Mouse (Mus musculus): ENCODE data around the gene Hist1h2bk. TPM values are rescaled to one million over a fixed set of nuclear protein-coding genes. Genes with fewer than 3 reads are reported as not detected.

Gene Hist1h2bk
- polyA plus RNA-seq (2017; shearing (Covaris generic)): under 1 TPM in 1 of 2 experiments, not detected in 1; 0.48 TPM

DNA sequence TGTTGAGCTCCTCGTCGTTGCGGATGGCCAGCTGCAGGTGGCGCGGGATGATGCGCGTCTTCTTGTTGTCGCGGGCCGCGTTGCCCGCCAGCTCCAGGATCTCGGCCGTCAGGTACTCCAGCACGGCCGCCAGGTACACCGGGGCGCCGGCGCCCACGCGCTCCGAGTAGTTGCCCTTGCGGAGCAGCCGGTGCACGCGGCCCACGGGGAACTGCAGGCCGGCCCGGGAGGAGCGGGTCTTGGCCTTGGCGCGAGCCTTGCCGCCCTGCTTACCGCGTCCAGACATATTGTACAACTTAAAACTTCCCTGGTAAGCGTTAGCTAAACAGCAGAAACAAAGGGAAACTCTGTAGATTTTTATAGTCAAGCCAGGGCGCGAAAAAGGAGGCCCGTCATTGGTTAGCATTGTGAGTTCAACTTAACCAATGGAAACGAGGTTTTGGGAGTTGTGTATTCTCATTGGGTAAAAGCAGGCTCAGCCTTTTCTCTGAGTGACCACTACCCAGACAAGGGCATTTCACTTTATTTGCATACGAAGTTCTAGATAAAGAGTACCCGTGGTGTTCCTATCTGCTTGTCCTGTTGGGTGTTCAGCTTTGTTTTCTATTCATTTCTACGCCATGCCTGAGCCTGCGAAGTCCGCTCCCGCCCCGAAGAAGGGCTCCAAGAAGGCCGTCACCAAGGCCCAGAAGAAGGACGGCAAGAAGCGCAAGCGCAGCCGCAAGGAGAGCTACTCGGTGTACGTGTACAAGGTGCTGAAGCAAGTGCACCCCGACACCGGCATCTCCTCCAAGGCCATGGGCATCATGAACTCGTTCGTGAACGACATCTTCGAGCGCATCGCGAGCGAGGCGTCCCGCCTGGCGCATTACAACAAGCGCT is at the start of gene Hist1h2bk, which contains the start of gene Hist1h2ah:
Hist1h2bk (plus strand) TSS at position 604 of the 882 bp plus-strand sequence.
Hist1h2ah (minus strand) TSS at position 302 of the 882 bp plus-strand sequence.

DNA sequence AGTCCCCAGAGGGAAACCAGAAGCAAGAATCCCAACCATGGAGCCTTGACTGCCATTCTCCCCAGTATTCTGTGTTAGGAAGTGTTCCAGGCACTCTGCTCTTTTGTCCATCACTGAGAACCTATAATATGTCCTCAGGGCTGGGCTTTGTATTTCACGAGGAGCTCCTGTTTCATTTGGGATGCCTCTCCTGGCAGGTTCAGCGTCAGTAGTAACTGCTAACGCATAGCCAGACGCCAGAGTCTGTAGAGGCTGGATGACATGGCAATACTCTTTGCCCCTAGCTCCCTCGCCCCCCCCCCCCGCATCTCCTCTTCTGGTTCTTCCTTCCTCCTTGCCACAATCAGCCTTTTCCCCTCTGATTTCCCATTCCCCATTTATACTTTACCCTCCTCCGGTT is 26.0 kb upstream of the Hist1h2bk start, which contains the start of gene Prss16:
Prss16 (minus strand) TSS at position 101 of the 400 bp plus-strand sequence.

DNA sequence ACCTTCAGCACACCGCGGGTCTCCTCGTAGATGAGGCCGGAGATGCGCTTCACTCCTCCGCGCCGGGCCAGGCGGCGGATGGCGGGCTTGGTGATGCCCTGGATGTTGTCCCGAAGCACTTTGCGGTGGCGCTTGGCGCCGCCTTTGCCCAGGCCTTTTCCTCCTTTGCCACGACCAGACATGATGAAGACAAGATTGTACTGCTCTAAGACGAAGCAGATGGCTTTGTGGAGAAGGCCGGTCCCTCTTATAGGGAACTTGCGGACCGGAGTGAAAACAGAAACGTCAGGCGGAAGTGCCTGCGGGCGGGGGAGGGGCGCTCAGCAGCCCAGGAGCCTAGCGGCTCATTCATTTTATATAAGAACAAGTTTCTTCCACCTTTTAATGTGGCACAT is 5.5 kb downstream of the Hist1h2bk start, which contains the start of gene Hist1h4i:
Hist1h4i (minus strand) TSS at position 221 of the 395 bp plus-strand sequence.

DNA sequence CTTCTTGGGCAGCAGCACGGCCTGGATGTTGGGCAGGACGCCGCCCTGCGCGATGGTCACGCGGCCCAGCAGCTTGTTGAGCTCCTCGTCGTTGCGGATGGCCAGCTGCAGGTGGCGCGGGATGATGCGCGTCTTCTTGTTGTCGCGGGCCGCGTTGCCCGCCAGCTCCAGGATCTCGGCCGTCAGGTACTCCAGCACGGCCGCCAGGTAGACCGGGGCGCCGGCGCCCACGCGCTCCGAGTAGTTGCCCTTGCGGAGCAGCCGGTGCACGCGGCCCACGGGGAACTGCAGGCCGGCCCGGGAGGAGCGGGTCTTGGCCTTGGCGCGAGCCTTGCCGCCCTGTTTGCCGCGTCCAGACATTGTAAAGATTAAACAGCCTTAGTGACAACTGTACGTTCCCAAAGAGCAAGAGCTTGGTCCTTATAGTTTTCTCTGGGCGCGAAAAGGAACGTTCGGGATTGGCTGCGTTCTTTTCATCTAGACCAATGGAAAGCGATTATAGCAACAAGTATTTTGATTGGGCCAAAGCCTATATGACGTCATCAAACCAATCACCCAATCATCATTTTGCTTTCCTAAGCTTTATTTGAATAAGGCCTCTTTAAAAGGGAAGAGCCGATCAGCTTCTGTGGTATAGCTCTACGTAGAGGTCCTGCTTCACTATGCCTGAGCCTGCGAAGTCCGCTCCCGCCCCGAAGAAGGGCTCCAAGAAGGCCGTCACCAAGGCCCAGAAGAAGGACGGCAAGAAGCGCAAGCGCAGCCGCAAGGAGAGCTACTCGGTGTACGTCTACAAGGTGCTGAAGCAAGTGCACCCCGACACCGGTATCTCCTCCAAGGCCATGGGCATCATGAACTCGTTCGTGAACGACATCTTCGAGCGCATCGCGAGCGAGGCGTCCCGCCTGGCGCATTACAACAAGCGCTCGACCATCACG is 7.2 kb downstream of the Hist1h2bk start, which contains the start of the genes Hist1h2ag and Hist1h2bj:
Hist1h2ag (minus strand) TSS at position 377 of the 935 bp plus-strand sequence.
Hist1h2bj (plus strand) TSS at position 647 of the 935 bp plus-strand sequence.

DNA sequence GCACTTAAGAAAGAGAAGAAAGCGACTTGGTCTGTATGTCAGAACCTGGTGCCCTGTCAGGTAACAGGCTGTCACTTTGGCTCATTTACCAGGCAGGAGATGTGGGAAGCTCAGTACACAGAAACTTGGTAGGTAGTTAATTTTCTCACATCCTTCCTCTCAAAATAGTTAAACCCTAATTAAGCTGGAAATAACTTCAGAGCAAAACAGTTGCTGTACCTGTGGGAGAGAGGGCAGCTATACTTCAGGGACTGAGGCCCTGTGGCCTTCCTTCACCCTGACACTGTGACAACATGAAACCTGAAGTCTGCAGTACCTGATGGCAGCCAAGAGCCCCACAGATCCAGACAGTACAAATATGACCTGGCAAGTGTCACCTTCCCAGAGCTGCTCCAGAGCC is 48.5 kb downstream of the Hist1h2bk start, which contains the start of gene Vmn1r188:
Vmn1r188 (plus strand) TSS at position 301 of the 400 bp plus-strand sequence.

Other genes with a start within 250 kb of the Hist1h2bk start
- 1 to 10 TPM; 2.5 to 3.2 TPM for gene Hist1h2an, start 248.7 kb upstream of the Hist1h2bk start, polyA plus RNA-seq (2017; shearing (Covaris generic))
- gene Hist1h2bp, start 248.4 kb upstream of the Hist1h2bk start, polyA plus RNA-seq (2017; shearing (Covaris generic)): 1 to 10 TPM in 1 of 2 experiments, not detected in 1; 1.6 TPM
- gene Hist1h2bq, start 225.7 kb upstream of the Hist1h2bk start, polyA plus RNA-seq (2017; shearing (Covaris generic)): 10 to 100 TPM in 1 of 2 experiments, 1 to 10 TPM in 1; 7.5 to 13.4 TPM
- not detected for gene Hist1h2ao, start 225.4 kb upstream of the Hist1h2bk start, polyA plus RNA-seq (2017; shearing (Covaris generic))
- gene Hist1h4m, start 224.1 kb upstream of the Hist1h2bk start, polyA plus RNA-seq (2017; shearing (Covaris generic)): 10 to 100 TPM; 42.5 to 43.7 TPM
- gene Hist1h4n, start 203.7 kb upstream of the Hist1h2bk start, polyA plus RNA-seq (2017; shearing (Covaris generic)): 10 to 100 TPM; 22.4 to 34.7 TPM
- 100 to 1,000 TPM; 128 to 153 TPM for gene Hist1h2ap, start 202.4 kb upstream of the Hist1h2bk start, polyA plus RNA-seq (2017; shearing (Covaris generic))
- 10 to 100 TPM in 1 of 2 experiments, 1 to 10 TPM in 1; 7.3 to 14.5 TPM for gene Hist1h2br, start 202.1 kb upstream of the Hist1h2bk start, polyA plus RNA-seq (2017; shearing (Covaris generic))
- gene Zfp184, start 90.8 kb upstream of the Hist1h2bk start, polyA plus RNA-seq (2017; shearing (Covaris generic)): under 1 TPM in 1 of 2 experiments, not detected in 1; 0.36 TPM
- not detected for gene Pom121l2, start 54.7 kb upstream of the Hist1h2bk start, polyA plus RNA-seq (2017; shearing (Covaris generic))
- 1 to 10 TPM in 1 of 2 experiments, under 1 TPM in 1; 0.16 to 1.4 TPM for gene Prss16, start 26.1 kb upstream of the Hist1h2bk start, polyA plus RNA-seq (2017; shearing (Covaris generic))
- gene Hist1h2ah, start 302 bp upstream of the Hist1h2bk start, polyA plus RNA-seq (2017; shearing (Covaris generic)): under 1 TPM in 1 of 2 experiments, not detected in 1; 0.83 TPM
- gene Hist1h4i, start 5.5 kb downstream of the Hist1h2bk start, polyA plus RNA-seq (2017; shearing (Covaris generic)): 1 to 10 TPM; 7.5 to 9.7 TPM
- 1 to 10 TPM; 1.8 to 6.1 TPM for gene Hist1h2ag, start 7.1 kb downstream of the Hist1h2bk start, polyA plus RNA-seq (2017; shearing (Covaris generic))
- 1 to 10 TPM; 2.4 to 5.9 TPM for gene Hist1h2bj, start 7.3 kb downstream of the Hist1h2bk start, polyA plus RNA-seq (2017; shearing (Covaris generic))
- under 1 TPM in 1 of 2 experiments, not detected in 1; 0.05 TPM for gene Vmn1r188, start 48.6 kb downstream of the Hist1h2bk start, polyA plus RNA-seq (2017; shearing (Covaris generic))
- not detected for gene Vmn1r189, start 70.0 kb downstream of the Hist1h2bk start, polyA plus RNA-seq (2017; shearing (Covaris generic))
- gene Vmn1r191, start 148.1 kb downstream of the Hist1h2bk start, polyA plus RNA-seq (2017; shearing (Covaris generic)): under 1 TPM in 1 of 2 experiments, not detected in 1; 0.06 TPM
- gene Vmn1r192, start 155.3 kb downstream of the Hist1h2bk start, polyA plus RNA-seq (2017; shearing (Covaris generic)): not detected
- gene Vmn1r193, start 187.3 kb downstream of the Hist1h2bk start, polyA plus RNA-seq (2017; shearing (Covaris generic)): under 1 TPM; 0.06 to 0.42 TPM
- not detected for gene Vmn1r194, start 208.3 kb downstream of the Hist1h2bk start, polyA plus RNA-seq (2017; shearing (Covaris generic))
- gene Vmn1r195, start 234.7 kb downstream of the Hist1h2bk start, polyA plus RNA-seq (2017; shearing (Covaris generic)): under 1 TPM in 1 of 2 experiments, not detected in 1; 0.66 TPM

Measured in inflammation-experienced regulatory T-cells (primary cell).